Mouse (Mus musculus) kidney, adult 2 months (tissue): ENCODE data around the gene Slamf1.

Experiments used
- CTCF ChIP-seq: fragments of 200-500 bp; conservative IDR thresholded peaks from 2 replicates; pipeline ENCODE4 v1.5.1; 2011; ENCODE audit warnings: low read depth, mild to moderate bottlenecking, control low read depth, low read length, moderate library complexity, mixed read lengths; ENCODE audit not compliant: insufficient read depth, insufficient read length
- POLR2A ChIP-seq: fragments of 200-500 bp; IDR thresholded peaks from one replicate; pipeline ENCODE4 v1.6.1; 2011; ENCODE audit warnings: low read depth, low read length, control low read depth

- no peak for TF ChIP-seq POLR2A
- no peak for TF ChIP-seq CTCF
These were observed 20.5 kb downstream of the Slamf1 start for GRCm38 (mm10) chr1:171787281-171788015.
